Mouse (Mus musculus) liver, embryonic 14.5 days (tissue): ENCODE data around the gene Grin2b.

ENCODE experiments used
- CTCF ChIP-seq: IDR thresholded peaks from 2 replicates; pipeline ENCODE4 v1.5.1; 2016; ENCODE audit warnings: antibody characterized with exemption, low read depth, control low read depth
- EP300 ChIP-seq: IDR thresholded peaks from 2 replicates; pipeline ENCODE4 v1.6.1; 2016; ENCODE audit warnings: antibody characterized with exemption, low read depth

DNA sequence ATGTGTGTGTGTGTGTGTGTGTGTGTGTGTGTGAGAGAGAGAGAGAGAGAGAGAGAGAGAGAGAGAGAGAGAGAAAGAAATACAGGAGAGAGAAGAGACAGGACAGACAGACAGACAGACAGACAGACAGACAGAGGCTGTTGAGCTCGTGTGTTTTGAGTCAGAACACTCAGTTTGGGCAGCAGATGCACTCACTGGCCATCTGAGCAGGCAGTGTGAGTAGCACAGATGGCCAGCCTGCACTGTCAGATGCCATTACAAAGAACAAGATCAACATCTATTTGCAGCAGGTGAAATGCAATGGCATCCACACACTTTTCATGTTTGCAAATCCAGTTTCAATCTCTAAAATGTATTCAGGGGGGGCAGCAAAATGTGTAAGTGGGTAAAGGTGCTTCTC, 120.0 kb downstream of the Grin2b start:
- TF ChIP-seq CTCF (no peak), EP300 (no peak)
